Mouse (Mus musculus): ENCODE measurements around the gene Gm28891.
"Not testable (repeated sequence)": the region's sequence is repeated elsewhere in the genome, so short reads cannot be mapped to it uniquely, and the experiment has no call there.

Gene Gm28891

DNA sequence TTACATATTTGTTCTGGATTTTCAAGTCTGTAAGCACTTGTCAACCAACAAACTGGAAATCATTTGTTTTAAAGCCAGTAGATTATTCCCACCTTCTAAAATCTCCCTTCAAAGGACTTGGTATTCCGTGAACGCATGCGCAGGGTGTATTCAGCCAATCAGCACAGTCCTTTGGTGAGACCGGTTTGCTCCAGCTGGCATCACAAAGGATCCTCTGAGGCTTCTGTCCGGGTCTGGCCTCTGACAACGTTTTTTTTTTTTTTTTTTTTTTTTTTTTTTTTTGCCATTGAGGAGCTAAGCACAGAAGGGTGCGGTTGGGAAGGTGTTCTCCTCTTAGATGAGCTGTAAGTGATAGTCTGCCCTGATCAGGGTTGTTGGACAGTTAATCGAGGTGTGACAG is at the start of gene Gm28891:
Gene Gm28891 (plus strand): TSS at position 301 of the 400 bp plus-strand sequence.
- DNase-seq: not testable (repeated sequence)

All from B cell, adult 2 months (primary cell).